Mouse (Mus musculus) E14TG2a.4 (cell line): ENCODE results near the gene Pla2g1b.
"Not testable (repeated sequence)": the region's sequence is repeated elsewhere in the genome, so short reads cannot be mapped to it uniquely, and the experiment has no call there.

Experiments
- H3K27me3 ChIP-seq: 2 replicates; pipeline ENCODE4 v1.6.1; 2014; ENCODE audit warnings: low read length, control low read depth; ENCODE audit not compliant: insufficient read depth
- H3K36me3 ChIP-seq: 2 replicates; pipeline ENCODE4 v1.6.1; 2014; ENCODE audit warnings: low read length, control low read depth; ENCODE audit not compliant: insufficient read depth
- H3K4me1 ChIP-seq: replicated peaks from 2 replicates; pipeline ENCODE4 v1.6.1; 2014; ENCODE audit warnings: low read depth, low read length, control low read depth
- H3K4me3 ChIP-seq: replicated peaks from 2 replicates; pipeline ENCODE4 v1.5.1; 2014; ENCODE audit warnings: mild to moderate bottlenecking, low read length
- H3K9me3 ChIP-seq: 2 replicates; pipeline ENCODE4 v1.6.1; 2014; ENCODE audit warnings: low read length, control low read depth
- CTCF ChIP-seq: conservative IDR thresholded peaks from 2 replicates; pipeline ENCODE4 v1.5.1; 2014; ENCODE audit warnings: low read length
- NANOG ChIP-seq: IDR thresholded peaks from 2 replicates; pipeline ENCODE4 v1.6.1; 2014; ENCODE audit warnings: borderline replicate concordance, low read length, mixed read lengths
- POU5F1 ChIP-seq: IDR thresholded peaks from 2 replicates; pipeline ENCODE4 v1.6.1; 2014; ENCODE audit warnings: low read length, borderline replicate concordance

Pla2g1b gene

DNA sequence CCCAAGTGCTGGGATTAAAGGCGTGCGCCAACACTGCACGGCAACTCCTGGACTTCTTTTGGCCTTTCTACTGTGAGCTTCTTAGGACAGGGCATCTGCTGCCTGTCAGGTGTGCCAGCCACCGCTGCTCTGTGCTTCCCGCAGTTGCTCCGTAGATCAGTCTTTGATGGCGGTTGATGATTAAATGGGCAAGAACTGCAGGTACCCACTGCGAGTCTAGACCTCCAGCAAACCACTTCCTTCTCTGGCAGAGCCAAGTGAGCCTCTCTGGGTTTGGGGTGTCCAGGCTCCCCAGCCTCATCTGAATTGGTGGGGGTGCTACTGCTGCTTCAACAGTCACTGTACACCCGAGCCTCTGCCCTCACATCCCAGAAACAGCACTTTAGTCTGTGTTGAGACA is 51.4 kb downstream of the Pla2g1b start:
- Histone ChIP-seq H3K27me3 (no peaks in the 10 kb centered on the region), H3K9me3 (no peaks in the 10 kb centered on the region), H3K4me3 (no peak overlapping the region), H3K4me1 (peaks cover 65% of the 10 kb centered on the region), H3K36me3 (no peaks in the 10 kb centered on the region; the same call in 1 of the 2 replicates)
- TF ChIP-seq POU5F1 (no peak), NANOG (no peak), CTCF (no peak)

DNA sequence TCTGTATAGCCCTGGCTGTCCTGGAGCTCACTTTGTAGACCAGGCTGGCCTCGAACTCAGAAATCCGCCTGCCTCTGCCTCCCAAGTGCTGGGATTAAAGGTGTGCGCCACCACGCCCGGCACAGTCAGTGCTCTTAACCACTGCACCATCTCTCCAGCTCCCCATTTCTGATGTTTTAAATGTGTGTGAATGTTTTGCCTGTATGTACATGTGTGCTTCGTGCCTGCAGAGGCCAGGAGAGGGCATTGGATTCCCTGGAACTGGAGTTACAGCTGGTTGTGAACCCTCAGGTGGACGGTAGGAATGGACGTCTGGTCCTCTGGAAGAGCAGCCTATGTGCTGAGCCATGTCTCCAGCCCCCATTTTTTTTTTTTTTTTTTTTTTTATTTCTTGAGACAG is 52.2 kb downstream of the Pla2g1b start:
- not testable (repeated sequence) for H3K27me3 ChIP-seq, H3K9me3 ChIP-seq, H3K4me3 ChIP-seq, H3K36me3 ChIP-seq
- peaks cover 66% of the 10 kb centered on the region for H3K4me1 ChIP-seq

DNA sequence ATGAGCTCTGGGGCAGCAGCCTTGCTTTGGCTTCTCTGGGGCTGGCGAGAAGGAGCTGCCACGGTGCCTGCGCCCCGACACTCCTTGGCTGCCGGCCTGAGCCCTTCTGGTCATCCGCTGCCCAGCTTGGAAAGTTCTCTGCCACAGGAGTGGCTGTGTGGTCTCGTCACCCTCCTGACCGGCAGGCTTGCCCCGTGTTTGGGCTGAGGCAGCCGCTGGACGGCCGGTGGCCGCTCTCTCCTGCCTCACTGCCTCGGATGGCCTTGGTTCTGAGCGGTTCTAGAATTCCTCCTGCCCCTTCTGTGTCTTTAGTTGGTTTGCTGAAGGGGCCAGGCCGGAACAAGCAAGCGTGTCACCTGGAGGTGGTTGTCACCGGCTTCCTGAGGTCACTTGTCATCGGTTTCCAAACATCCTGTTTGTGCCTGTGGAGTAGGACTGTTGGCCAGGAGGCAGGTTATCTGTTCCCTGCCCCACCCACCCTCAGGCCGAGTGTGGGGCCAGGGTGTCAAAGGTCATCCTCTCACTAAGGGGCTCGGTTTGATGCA is 54.3 kb downstream of the Pla2g1b start:
- Histone ChIP-seq H3K4me3 (peak overlapping the region; percentile 61), H3K36me3 (peaks cover 2% of the 10 kb centered on the region; the same call in 1 of the 2 replicates), H3K9me3 (no peaks in the 10 kb centered on the region), H3K4me1 (peaks cover 67% of the 10 kb centered on the region), H3K27me3 (no peaks in the 10 kb centered on the region)
- TF ChIP-seq CTCF (no peak), NANOG (no peak), POU5F1 (no peak)

DNA sequence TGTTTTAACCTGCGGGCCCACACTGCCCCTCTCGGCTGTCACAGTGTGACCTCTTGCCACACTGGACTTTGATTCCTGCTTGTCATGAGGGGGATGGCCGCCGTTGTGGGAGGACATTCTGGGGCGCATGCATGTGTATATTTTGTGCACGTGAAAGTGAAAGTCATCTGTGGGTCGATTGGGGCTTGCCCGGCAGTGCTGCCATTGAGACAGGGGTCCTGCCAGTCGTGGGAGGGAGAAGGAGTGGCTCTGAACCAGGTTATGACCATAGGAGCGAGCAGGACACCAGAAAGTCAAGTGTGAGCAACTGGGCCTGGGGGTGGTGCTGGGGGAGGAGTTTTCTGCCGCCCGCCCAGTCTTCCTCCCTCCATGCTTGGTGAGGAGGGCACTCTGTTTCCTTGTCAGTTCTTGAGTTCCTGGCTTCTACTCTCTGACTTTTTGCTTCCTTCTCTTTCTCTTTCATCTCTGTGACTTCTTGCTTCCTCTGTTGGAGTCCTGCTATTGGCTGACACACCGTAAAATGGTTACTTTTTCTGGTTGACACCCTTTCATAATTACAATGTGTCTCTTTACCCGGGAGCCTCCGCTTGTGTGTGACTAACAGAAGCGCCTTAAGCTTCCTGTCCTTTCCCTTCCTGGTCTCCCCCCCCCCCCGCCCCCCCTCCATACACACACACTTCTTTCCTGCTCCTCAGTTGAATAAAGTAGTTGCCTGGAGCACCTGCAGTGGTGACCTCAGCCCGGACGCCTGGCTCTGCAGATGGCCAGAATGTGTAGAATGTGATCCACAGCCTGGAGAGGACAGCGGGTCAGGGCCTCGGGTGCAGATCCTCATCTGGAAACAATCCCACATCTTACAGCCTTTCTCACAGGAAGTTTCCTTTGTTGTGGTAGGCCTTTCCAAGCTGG is 55.7 kb downstream of the Pla2g1b start:
- Histone ChIP-seq H3K36me3 (peaks cover 2% of the 10 kb centered on the region; the same call in 1 of the 2 replicates), H3K9me3 (no peaks in the 10 kb centered on the region), H3K4me1 (peaks cover 76% of the 10 kb centered on the region), H3K27me3 (no peaks in the 10 kb centered on the region), H3K4me3 (peak overlapping the region; percentile 29)
- no peak for TF ChIP-seq POU5F1
- no peak for TF ChIP-seq NANOG
- no peak for TF ChIP-seq CTCF

DNA sequence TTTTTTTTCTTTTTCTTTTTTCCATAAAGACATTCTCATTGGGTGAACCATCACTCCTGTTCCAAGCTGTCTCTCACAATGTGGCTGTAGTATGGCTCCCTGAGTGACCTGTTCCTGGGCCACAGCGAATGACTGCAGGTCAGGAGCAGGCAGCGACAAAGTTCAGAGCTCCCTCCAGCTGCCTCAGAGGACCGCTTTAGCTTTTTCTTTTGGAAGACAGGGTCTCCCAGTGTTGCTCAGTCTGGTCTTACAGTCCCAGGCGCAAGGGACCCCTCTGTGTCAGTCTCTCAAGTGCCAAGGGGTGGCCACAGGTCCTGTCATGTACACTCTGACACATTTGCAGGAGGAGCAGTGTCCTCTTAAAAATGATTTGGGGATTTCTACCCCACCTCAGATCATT is 56.5 kb downstream of the Pla2g1b start:
- H3K36me3 ChIP-seq: peaks cover 2% of the 10 kb centered on the region; the same call in 1 of the 2 replicates
- TF ChIP-seq CTCF (no peak), POU5F1 (no peak), NANOG (no peak)
- peaks cover 76% of the 10 kb centered on the region for H3K4me1 ChIP-seq
- peak overlapping the region; percentile 2; the same call in 1 of the 2 replicates for H3K4me3 ChIP-seq
- H3K27me3 ChIP-seq: no peaks in the 10 kb centered on the region
- H3K9me3 ChIP-seq: no peaks in the 10 kb centered on the region

DNA sequence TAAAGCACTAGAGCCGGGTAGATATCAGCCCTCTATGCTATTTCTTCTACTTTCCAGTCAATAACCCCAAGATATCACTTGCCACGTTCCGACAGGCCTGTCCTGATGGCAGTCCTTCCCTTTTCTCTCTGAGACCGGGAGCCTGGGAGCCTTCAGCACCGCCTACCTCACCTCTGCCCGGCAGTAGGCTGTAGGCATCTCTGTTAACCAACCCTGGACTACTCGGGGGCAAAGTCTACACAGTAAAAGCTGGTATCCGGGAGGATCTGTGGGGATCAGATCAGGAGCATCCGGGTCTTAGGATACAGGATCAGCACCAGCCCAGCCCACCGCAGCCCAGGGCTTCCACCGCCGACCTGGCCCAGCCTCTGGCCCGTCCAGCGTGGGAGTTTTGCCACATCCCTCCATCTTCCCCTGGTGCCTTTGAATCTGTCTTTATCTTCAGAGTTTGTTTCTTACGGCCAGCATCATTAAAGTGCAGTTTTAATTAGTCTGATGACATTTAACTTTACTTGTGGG is 57.0 kb downstream of the Pla2g1b start:
- TF ChIP-seq NANOG: no peak
- TF ChIP-seq POU5F1: no peak
- TF ChIP-seq CTCF: no peak
- H3K4me3 ChIP-seq: peak overlapping the region; percentile 2; the same call in 1 of the 2 replicates
- no peaks in the 10 kb centered on the region for H3K9me3 ChIP-seq
- peaks cover 2% of the 10 kb centered on the region; the same call in 1 of the 2 replicates for H3K36me3 ChIP-seq
- H3K4me1 ChIP-seq: peaks cover 79% of the 10 kb centered on the region
- H3K27me3 ChIP-seq: no peaks in the 10 kb centered on the region

DNA sequence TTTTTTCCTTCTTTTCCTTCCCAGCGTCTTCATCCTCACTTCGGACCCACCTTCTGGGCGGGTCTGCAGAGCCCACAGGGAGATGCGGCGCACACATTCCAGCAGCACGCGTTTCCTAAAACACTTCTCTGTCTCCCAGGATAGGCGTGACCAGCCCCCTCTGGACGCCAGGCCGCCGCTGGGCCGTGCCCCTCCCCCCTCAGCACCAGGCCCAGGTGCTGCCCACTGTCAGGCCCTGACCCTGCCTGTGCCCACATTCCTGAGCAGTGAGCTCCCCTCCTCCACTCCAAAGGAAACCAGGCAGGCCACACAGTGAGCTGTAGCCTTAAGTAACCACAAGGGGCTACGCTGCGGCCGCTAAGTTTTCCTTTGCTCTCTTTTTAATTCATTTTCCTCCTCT is 57.9 kb downstream of the Pla2g1b start:
- H3K4me1 ChIP-seq: peaks cover 85% of the 10 kb centered on the region
- TF ChIP-seq CTCF (no peak; the same call in 1 of the 2 replicates), NANOG (no peak), POU5F1 (no peak)

More for the DNA sequence above, 57.9 kb downstream of the Pla2g1b start:
- no peaks in the 10 kb centered on the region for H3K9me3 ChIP-seq
- H3K27me3 ChIP-seq: no peaks in the 10 kb centered on the region
- peak overlapping the region; percentile 60 for H3K4me3 ChIP-seq
- peaks cover 2% of the 10 kb centered on the region; the same call in 1 of the 2 replicates for H3K36me3 ChIP-seq
